Mouse (Mus musculus) cerebellum, postnatal 4 days (tissue): Measurements from ENCODE around the gene Prkg1.
A peak's percentile ranks its signal among the peaks of the same experiment; 100 is the strongest.

Experiments used
- DNase-seq, 2 experiments: peaks; one replicate each; pipeline ENCODE4 v3.0.0; 2022; ENCODE audit warnings: low spot score in 2 of 2, mixed read lengths in 1 of 2

Prkg1 gene

GRCm38 (mm10) chr19:31764801-31765340, at the start of gene Prkg1:
Gene Prkg1 (minus strand): TSS chr19:31765033.
- DNase-seq = peak in 1 of 2 experiments; percentile 7

DNA sequence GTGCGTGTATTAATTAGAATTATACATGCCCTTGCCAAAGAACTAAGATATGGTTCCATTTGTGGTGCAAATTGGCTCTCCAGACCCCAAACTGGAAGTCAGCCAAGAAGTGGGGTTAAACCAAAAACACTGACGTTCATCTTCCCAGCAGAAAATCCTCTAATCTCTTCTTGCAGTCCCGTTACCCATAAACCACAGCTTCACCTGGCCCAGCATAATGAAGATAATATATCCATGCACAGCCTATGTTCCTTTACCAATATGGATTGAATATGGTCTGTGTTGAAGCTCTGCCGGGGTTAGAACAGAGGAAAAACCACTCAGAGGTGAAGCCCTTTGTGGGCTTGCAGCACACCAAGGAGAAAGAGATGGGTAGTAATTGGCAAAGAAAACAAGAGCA, 48.3 kb upstream of the Prkg1 start:
- no peak for DNase-seq

GRCm38 (mm10) chr19:31811371-31811770, 46.5 kb upstream of the Prkg1 start:
- DNase-seq = no peak

- no peak for DNase-seq
Observed at GRCm38 (mm10) chr19:31805391-31805790, 40.6 kb upstream of the Prkg1 start.

DNA sequence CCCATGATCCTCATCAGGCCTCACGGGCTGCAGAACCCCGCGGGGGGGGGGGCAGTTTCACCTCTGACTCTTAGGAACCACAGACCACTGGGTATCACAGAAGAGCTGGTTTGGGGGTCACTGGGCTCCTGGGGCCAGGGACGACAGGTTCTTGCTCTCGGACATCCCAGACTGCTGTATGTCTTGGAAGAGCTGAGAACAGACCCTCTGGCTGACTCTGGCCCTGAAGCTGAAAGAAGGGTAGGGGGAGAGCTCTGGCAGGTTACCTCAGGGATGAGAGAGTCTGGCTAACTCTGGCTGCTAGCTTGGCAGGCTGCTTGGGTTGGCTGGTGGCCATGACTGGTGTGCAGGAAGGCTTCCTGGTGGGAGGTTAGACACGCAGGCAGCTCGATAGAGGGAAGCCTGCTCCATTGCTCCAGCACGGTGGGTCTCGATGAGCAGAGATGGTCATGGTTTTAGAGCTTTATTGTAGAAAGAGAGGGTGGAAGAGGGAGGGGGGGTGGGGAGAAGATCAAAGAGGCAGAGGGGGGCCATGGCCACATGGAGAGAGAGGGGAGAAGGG, 30.7 kb upstream of the Prkg1 start:
- peak in 1 of 2 experiments; percentile 62 for DNase-seq

DNA sequence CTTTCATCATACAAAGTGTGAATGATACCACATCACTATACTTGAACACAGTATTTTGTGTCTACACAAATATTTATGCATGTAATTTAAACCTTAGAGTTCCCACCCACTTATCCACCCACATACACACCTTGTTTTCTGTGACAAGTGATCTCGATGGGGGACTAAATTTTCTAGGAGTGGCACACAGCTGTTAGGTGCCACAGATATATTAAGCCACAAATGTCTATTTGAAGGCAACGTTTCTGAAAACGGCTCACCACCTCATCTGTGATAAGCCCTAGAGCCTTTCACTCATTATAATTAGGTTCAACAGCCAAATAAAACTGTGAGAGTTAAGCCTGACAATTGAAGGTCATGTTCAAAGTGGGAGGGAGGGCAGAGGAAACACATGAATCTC, 26.9 kb upstream of the Prkg1 start:
- no peak for DNase-seq

DNA sequence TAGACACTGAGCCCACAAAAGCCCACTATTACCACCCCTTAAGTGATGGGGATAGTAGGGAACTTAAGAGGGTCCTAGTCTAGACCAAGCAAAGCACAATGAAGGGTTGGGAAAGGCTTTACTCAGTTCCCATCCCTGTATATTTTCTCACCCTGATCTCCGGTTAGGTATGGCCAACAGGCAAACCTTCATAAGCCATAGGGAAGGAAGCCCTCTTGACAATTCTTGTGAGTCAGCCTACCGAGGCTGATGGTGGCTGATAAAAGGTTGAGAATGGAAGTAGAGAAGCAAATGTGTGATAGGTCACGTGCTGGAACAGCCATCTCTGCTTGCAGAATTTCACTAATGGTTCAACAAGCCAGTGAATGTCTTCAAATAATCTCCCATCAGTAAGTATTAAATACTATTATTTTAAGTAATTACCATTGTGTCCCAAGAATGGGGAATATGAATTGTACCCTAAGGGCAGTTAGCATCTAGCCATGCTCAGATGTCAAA, 16.7 kb upstream of the Prkg1 start:
- DNase-seq = no peak

DNA sequence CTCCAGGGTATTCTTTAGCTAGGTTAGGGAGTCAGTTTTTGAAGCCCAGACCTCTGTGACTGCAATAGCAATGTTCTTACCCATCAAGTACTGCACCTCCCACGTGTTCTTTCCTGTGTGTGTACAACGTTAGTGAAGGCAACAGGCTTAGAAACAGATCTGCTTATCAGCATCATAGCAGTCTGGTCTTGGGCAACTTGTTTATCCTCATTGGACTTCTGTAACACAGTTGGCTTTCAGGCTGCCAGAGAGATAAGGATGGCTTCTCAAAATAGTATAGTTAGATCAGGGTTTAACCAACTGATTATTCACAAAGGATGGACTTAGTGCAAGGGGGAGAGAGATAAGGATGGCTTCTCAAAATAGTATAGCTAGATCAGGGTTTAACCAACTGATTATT, 16.2 kb upstream of the Prkg1 start:
- DNase-seq = no peak

DNA sequence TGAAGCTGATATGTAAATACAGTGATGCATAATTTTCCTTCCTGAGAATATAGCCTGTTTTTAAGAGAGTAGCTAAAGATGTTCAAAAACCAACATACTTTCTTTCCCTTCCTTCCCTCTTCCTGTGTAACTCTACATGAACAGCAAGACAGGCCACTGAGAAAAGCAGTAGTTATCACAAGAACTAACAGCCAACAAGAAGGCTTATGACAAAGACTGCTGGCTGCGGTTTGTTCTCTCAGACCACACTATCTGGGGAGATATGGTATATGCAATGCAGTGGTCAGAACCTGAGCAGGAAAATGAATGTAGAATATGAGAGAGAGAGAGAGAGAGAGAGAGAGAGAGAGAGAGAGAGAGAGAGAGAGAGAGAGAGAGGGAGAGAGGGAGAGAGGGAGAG, 15.4 kb upstream of the Prkg1 start:
- DNase-seq = no peak

- DNase-seq = no peak
Observed at GRCm38 (mm10) chr19:31779021-31779420, 14.2 kb upstream of the Prkg1 start.

DNA sequence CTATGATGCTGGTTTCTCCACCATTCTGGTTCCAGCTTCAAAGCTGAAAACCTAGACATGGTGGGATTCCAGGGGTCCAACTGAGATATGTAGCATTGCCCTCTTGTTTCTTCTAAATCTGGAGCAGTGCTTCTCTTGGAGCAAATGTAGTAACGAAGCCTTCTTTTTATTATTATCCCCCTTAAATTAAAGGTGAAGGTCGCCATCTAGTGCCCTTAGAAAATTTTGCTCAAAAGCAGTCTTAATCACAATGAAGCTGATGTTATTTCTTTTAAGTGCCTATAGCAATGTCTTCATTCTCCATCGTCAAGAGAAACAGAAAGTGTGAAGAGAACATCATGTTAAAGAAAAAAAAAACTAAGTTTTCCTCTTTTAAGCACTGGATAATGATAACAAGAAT, 2.2 kb upstream of the Prkg1 start:
- DNase-seq = no peak

GRCm38 (mm10) chr19:31765451-31765850, 618 bp upstream of the Prkg1 start:
- no peak for DNase-seq

GRCm38 (mm10) chr19:31763951-31764800, 657 bp downstream of the Prkg1 start:
- DNase-seq = peak in 1 of 2 experiments; percentile 13

DNA sequence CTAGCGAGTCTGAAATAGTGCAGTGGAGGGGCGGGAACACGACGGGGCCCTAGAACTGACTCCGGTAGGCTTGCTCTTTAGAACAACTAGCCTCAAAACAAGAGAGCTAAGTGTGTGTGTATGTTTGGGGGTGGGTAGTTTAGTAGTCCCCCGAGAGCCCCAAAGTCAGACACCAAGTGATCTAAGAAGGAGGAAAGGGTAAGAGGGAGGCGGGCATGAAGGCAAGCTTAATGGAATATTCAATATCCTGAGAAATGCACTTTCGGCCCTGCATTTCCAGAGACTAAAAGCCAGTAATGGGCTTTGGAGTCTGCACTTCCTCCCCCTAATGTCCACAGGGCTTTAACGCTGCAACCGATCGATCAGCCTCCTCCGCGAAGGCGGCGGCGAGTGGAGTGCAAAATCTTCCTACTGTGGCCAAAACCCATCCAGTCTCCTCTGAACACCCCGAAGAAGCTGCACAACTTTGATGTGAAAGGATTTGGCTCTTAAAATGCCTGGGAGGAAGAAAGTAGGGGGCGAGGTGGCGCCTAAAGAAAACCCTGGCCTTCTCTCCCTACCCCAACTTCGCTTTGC, 1.5 kb downstream of the Prkg1 start:
- DNase-seq = no peak

- peak in 1 of 2 experiments; percentile 16 for DNase-seq
Observed at GRCm38 (mm10) chr19:31762411-31763245, 2.2 kb downstream of the Prkg1 start.

DNA sequence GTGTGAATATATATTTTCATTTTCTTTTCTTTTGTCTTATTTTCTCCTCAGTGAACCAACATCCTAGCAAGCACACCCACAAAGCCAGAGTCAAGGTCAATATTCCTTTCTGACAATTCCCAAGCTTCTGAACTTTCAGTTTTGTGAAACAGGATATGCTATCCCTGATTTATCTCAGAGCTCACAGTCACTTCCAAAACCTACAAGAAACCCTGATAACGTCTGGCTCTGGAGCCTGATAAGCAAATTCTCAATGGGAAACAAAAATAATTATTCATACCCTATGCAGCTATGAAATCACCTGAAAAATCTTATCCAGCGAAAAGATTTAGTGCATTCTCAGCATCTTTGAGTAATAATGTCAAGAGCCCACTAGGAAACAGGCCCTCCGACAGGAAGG, 5.0 kb downstream of the Prkg1 start:
- DNase-seq = no peak

DNA sequence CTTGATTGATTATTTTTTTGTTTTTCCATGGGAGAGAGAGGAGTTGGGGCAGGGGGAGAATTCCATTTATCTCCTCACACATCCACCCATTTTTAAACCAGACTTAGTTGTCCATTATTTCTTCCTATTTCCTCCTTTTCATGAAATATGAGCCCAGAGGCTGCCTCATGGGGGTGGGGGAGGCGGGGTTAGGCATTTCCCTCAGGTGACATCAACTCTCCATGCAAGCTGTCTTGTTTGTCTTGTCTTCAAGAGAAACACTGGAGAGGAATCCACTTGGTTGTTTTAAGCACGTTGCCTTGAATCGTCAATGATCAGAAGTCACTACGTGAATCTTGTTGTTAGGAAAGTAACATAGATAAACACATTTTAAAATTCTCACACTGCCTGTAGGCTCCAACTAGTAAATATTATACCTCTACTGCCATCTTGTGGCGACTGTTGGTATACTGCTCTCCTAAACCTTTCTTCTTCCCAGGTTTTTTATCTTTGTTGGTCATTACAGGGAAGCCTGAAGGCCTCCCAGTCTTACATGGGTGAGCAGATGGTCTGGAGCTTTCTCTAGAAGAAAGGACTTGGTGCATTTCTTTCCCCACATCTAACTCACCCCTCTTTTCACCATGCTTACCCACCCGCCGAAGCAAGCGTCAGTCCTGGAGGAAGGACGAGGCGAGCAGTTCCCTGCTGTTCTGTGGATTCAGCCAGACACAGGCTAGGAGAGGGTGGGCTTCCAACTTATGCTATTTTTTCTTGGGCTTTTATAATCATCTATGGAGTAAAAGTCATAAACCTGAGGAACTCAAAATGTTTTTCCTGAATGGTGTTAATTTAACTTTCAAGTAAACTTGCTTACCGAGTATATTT, 8.7 kb downstream of the Prkg1 start:
- peak in 1 of 2 experiments; percentile 62 for DNase-seq

DNA sequence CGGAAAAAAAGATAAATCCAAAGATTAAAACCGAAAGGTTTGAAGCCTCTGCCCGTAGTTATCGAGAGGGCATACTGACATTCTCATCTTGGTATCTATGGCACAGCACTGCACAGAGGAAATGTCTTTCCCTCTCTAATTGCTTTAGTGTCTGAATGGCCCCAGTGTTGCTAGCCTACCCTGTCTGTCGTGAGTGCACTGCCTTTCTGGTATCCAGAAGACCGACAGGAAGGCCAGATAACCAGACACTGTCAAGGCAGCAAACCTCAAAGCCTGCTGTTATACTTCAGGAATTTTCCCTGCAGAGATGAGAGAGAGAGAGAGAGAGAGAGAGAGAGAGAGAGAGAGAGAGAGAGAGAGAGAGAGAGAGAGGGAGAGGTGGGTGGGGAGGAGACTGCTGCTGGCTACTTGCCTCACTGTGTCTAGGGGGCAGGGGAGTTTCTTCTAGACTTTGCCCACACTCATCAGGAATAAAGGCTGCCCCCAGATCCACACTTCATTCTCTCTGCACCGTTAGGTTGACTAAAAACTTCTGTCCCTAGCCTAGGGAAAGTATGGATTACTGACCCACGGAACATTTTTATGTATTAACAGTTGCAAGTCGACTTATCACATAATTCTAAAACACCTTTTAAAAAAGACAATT, 10.1 kb downstream of the Prkg1 start:
- no peak for DNase-seq

DNA sequence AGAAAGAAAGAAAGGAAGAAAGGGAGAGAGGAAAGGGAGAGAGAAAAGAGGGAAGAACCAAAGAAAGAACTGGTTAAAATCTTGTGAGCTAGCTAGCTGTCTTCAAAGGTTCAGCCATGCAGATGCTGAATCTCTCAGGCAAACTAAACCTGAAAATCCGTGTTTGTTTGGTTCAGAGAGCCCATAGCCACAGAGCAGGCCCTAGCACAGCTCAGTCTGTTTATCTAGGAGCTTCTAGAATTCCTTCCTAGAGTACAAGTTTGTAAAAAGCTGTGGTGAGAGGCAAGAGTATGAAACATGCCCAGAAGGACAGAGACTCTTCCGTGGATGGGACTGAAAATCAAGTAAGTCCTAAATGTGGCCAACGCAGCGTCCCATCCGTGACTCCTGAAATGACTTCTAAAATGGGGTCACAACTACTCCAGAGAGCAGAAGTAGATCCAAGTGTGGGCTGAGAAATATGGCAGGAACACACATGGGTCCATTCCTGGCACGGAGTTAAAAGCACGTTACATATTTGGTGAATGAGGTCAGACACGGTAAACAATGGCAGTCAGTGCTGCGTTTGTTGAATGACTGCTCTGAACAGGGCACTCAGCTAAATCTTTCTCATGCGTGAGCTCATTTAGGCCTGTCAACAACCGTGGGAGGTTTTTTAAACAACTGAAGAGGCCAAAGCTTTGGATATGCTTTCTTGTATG, 13.7 kb downstream of the Prkg1 start:
- no peak for DNase-seq
